Mouse (Mus musculus): ENCODE results near the gene Lrp2.

GRCm38 (mm10) chr2:69379801-69380200 lies 206.1 kb downstream of the Lrp2 start:
- TF ChIP-seq MAFK (IDR thresholded peaks at IDR 0.05; ENCODE audit: insufficient read depth, low read depth, low read length): no peak
- TF ChIP-seq HCFC1 (IDR thresholded peaks at IDR 0.05; ENCODE audit: borderline replicate concordance, insufficient read depth, low read length): no peak
